9 mouse cellular contexts compared by ENCODE assay signal in genomic region chr1:167369905-167370304, GRCm38 (mm10). TPM values are rescaled to one million over a fixed set of nuclear protein-coding genes. Genes with fewer than 3 reads are reported as not detected.
A peak's percentile ranks its signal among the peaks of the same experiment; 100 is the strongest.
DNase-seq lines count a peak whose midpoint lies in the region; ATAC-seq lines count a peak whose summit lies in the region.
"Had no signal": no experiment of that assay in that cellular context is flagged by ENCODE, and none has a peak within 500 bp of the region (broad histone marks: within the 10 kb centered on the region; RNA-seq: fewer than 3 reads in every experiment).

No protein-coding gene starts in this region.

- ATAC-seq in hindbrain, embryonic 13.5 days (ENCODE audit: low FRiP score): 0 out of 2 replicates have a peak, but pooled peaks have one; percentile 8

- no peak overlapping the region for H3K27ac ChIP-seq in hindbrain, embryonic 13.5 days

- no peak overlapping the region for H3K4me2 ChIP-seq in hindbrain, embryonic 13.5 days

- H3K9me3 ChIP-seq in hindbrain, embryonic 13.5 days: no peaks in the 10 kb centered on the region
- H3K9me3 ChIP-seq: megakaryocyte, embryonic 14.5 days had no signal

- H3K4me3 ChIP-seq in hindbrain, embryonic 13.5 days: no peak overlapping the region
- H3K4me3 ChIP-seq: megakaryocyte, embryonic 14.5 days had no signal

- peaks cover 6% of the 10 kb centered on the region; the same call in 1 of the 2 replicates for H3K27me3 ChIP-seq in hindbrain, embryonic 13.5 days
- H3K27me3 ChIP-seq: megakaryocyte, embryonic 14.5 days had no signal

- no peak overlapping the region for H3K9ac ChIP-seq in hindbrain, embryonic 13.5 days

- DNase-seq in MN1 (ENCODE audit: low spot score): peak; percentile 93
- DNase-seq in cerebellum, adult 18-20 months: peak; percentile 82 to 88
- peak; percentile 90 for DNase-seq in forelimb bud, embryonic 11.5 days (ENCODE audit: low read depth, low spot score)
- DNase-seq in layer of hippocampus, postnatal 14 days (ENCODE audit: low spot score in 2 of 2): peak; percentile 63 to 81
- peak; percentile 94 for DNase-seq in lung, postnatal 14 days
- DNase-seq in right cerebral cortex, postnatal 10 days (ENCODE audit: low spot score in 2 of 2): peak; percentile 79 to 87
- peak; percentile 46 for DNase-seq in urinary bladder, postnatal 10 days (ENCODE audit: low spot score)

- 18% methylated on average over 7 of the region's 7 CpGs for WGBS in hindbrain, embryonic 13.5 days

- peaks cover 53% of the 10 kb centered on the region for H3K36me3 ChIP-seq in hindbrain, embryonic 13.5 days

- H3K4me1 ChIP-seq in hindbrain, embryonic 13.5 days (replicated peaks): peaks cover 6% of the 10 kb centered on the region

RNA-seq across cellular contexts. Expression of gene Aldh9a1, which starts 20.1 kb away (rescaled TPM):
- polyA plus RNA-seq in hindbrain, embryonic 13.5 days (2015; fragmentation: Nextera tagmentation; extraction: Ambion mirVana): 31.1 and 33.0 TPM in 2 replicates
- 10 to 100 TPM; 19.5 to 22.5 TPM for total RNA-seq in layer of hippocampus, postnatal 14 days (2021)

RNA-seq across cellular contexts. Expression of gene Mgst3, which starts 23.7 kb away (rescaled TPM):
- 105 and 108 TPM in 2 replicates for polyA plus RNA-seq in hindbrain, embryonic 13.5 days (2015; fragmentation: Nextera tagmentation; extraction: Ambion mirVana)
- 100 to 1,000 TPM; 113 to 115 TPM for total RNA-seq in layer of hippocampus, postnatal 14 days (2021)
